Mouse (Mus musculus): ENCODE measurements around the gene Mettl13. TPM values are rescaled to one million over a fixed set of nuclear protein-coding genes. Genes with fewer than 3 reads are reported as not detected.

Mettl13 gene
- total RNA-seq, 2 experiments from 2014 or later, result 9.7 to 15.2 TPM

GRCm38 (mm10) chr1:162533766-162534560, 14.4 kb downstream of the Mettl13 start:
- DNase-seq (ENCODE audit: extremely low spot score in 1 of 2, low spot score in 1 of 2), result no peak

DNA sequence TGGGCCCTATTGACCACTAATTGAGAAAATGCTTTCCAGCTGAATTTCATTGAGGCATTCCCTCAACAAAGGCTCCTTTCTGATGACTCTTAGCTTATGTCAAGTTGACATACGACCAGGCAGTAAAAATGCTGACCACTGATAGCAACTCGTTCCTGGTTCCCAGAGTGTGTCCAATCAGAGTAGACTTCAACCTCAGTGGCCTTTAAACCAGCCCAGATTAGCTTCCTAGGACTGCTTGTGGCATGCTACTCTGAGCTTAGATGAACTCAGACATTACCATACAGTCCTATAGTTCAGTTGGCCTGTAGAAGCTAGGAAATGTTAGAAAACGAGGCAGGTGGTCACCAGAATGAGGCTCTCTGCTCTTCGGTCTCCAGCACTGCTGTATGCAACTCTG, 16.0 kb downstream of the Mettl13 start:
- no peak for DNase-seq (ENCODE audit: extremely low spot score in 1 of 2, low spot score in 1 of 2)

DNA sequence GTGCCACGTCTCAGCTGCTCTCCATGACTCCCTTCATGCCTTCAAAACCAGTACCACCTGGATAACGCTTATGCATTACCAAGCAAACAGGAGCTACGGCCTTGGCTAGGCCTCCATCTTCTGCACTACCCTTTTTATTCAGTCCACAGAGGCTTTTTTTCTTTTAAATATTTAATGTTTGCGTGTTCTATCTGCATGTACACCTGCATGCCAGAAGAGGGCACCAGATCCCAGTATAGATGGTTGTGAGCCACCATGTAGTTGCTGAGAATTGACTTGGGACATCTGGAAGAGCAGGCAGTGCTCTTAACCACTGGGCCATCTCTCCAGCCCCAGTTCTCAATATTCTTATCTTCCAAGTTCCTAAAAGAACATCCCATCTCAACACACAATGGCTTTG, 16.8 kb downstream of the Mettl13 start:
- DNase-seq (ENCODE audit: extremely low spot score in 1 of 2, low spot score in 1 of 2), result no peak

- DNase-seq (ENCODE audit: extremely low spot score in 1 of 2, low spot score in 1 of 2), result no peak
Measured at GRCm38 (mm10) chr1:162530666-162531065, 17.7 kb downstream of the Mettl13 start.

DNA sequence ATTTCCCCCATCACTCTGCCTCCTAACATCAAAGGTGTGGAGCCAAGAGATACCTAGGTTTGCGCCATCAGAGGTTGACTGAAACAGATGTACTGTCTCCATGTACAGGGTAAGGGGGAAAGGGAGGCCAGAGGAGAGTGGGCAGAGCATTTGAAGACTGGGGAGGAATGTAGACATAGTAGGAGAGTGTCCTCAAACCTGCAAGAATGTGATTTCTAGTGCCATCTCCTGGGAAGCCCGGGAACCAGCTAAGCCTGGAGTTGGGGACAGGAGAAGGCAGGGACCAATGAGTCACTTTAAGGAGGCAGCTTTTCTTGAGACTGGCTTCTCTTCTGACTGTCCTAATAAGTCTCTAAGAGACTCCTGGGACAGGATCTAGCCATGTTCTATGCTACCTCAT, 18.7 kb downstream of the Mettl13 start:
- DNase-seq (ENCODE audit: extremely low spot score in 1 of 2, low spot score in 1 of 2), result no peak

DNA sequence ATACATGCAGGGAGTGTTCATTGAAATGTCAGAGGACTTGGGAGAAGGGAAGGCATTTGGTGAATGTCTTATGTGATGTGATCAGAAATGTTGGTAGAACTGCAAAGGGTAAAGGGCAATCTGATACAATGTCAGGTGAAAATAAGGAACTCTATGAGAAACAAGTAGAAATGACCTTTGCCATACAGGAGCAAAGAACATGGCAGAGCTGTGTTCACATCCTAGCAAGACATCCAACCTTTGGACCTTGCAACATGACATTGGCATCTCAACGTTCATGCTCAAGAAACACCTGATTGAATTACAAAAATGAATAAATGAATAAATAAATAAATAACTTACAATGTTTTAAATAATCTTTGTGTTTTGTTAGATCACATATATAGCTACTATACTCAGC, 33.2 kb downstream of the Mettl13 start:
- no peak for DNase-seq (ENCODE audit: extremely low spot score in 1 of 2, low spot score in 1 of 2)

- no peak for DNase-seq (ENCODE audit: extremely low spot score in 1 of 2, low spot score in 1 of 2)
Measured at GRCm38 (mm10) chr1:162510013-162510356, 38.4 kb downstream of the Mettl13 start.

DNA sequence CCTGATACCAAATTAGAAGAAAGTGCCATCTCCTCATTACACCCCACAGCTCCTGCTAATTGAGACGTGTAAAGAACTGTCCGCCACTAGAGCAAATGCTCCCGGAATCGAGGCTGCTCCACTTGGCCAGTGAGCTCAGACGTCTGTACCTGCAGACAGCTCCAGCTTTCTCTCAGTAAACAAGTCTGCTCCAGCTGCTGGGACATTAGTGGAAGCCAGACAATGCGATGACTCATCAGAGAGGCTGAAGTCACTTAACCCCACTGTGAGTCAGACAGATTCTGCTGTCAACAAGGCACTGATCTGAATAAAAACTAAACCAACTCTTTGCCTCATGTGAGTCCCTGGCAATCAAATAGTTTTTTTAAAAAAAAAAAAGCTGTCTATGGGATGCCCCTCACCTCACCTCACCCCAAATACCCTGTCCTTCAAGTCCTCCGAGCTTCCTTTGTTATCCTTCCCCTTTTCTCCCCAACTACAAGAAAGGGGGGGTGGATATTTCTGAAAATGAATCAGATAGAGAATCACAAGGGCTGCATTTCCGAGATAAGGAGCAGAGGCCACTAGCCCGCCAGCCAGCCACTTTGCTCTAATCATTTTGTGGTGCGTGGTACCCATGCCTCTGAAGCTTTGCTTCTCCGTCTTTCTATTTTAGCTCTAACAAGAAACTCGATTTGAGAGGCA, 38.9 kb downstream of the Mettl13 start:
- no peak for DNase-seq (ENCODE audit: extremely low spot score in 1 of 2, low spot score in 1 of 2)

- no peak for DNase-seq (ENCODE audit: extremely low spot score in 1 of 2, low spot score in 1 of 2)
Measured at GRCm38 (mm10) chr1:162508211-162509005, 39.9 kb downstream of the Mettl13 start.

- no peak for DNase-seq (ENCODE audit: extremely low spot score in 1 of 2, low spot score in 1 of 2)
Measured at GRCm38 (mm10) chr1:162506516-162506915, 41.8 kb downstream of the Mettl13 start.

- DNase-seq (ENCODE audit: extremely low spot score in 1 of 2, low spot score in 1 of 2), result no peak
Measured at GRCm38 (mm10) chr1:162505649-162506048, 42.7 kb downstream of the Mettl13 start.

Other genes starting within 250 kb of the Mettl13 start
- gene Dnm3, start 70.5 kb downstream of the Mettl13 start, total RNA-seq (2021), result 10 to 100 TPM; 66.1 to 83.0 TPM
- gene Vamp4, start 22.0 kb upstream of the Mettl13 start, total RNA-seq (2021), result 100 to 1,000 TPM in 1 of 2 experiments, 10 to 100 TPM in 1; 97.6 to 100 TPM
- gene Myoc, start 90.6 kb upstream of the Mettl13 start, total RNA-seq (2021), result 1 to 10 TPM; 4.1 to 5.4 TPM
- gene Myocos, start 109.7 kb upstream of the Mettl13 start, total RNA-seq (2021), result not detected
- 100 to 1,000 TPM; 159 to 199 TPM for gene Prrc2c, start 192.0 kb upstream of the Mettl13 start, total RNA-seq (2021)